Mouse (Mus musculus) Patski (cell line): ENCODE data around the gene Cstad. TPM values are rescaled to one million over a fixed set of nuclear protein-coding genes. Genes with fewer than 3 reads are reported as not detected.
A peak's percentile ranks its signal among the peaks of the same experiment; 100 is the strongest.

Source experiments
- ATAC-seq: fragments of 100-300 bp; one replicate; pipeline ENCODE4 v1.8.0; 2021
- CTCF ChIA-PET: fragments of 350-600 bp; sonication (Branson Sonifier 250); formaldehyde crosslinking; loops from one replicate; lab custom pipeline; 2022; ENCODE audit warnings: inconsistent platforms; lab: Charles Lee
- POLR2A ChIA-PET: fragments of 350-600 bp; sonication (Branson Sonifier 250); formaldehyde crosslinking; loops from one replicate; lab custom pipeline; 2022; ENCODE audit warnings: antibody characterized with exemption, inconsistent platforms; lab: Charles Lee
- DNase-seq: peaks from one replicate; pipeline ENCODE4 v3.0.0-alpha.2; 2011; ENCODE audit warnings: low read depth, low spot score
- H3K27me3 ChIP-seq: fragments of 371-371 bp; one replicate; pipeline ENCODE4 v1.5.1; 2021
- CTCF ChIP-seq: fragments of 100-300 bp; IDR thresholded peaks from one replicate; pipeline ENCODE4 v1.5.1; 2021
- in situ Hi-C: fragments of 300-500 bp; cut with MboI; formaldehyde crosslinking; loops from 3 replicates; pipeline ENCODE4 v1.11.1; 2018; ENCODE audit warnings: low pct_unique_long_range_greater_than_20kb, mixed read lengths
- polyA plus RNA-seq: library from polyadenylated mRNA; unstranded; gene quantifications from one replicate; pipeline ENCODE4 v1.2.3, GENCODE M21; 2021

The Cstad gene
- polyA plus RNA-seq, 1 experiment from 2014 or later: 2.3 TPM

DNA sequence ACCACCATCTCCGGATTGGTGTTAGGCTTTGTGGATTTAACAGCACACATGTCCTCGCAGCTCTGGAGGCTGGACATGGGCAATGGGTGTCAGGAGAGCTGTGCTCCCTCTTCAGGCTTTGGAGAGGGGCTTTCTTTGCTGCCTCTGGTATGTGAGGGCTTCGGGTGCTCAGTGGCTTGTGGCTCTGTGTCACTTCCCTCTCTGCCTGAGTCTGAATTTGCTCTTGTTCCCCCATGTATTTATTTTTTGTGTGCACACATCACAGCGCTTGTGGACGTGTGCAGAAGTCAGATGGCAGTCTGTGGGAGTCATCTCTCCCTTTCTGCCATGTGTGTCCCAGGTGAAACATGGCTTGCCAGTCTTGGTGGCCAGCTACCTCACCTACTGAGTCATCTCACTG is 60.9 kb downstream of the Cstad start:
- POLR2A ChIA-PET: interaction anchor here (1.0 to 1.6 kb wide), 3 partner anchors 51 to 87 kb away, joined by 3 to 6 read pairs (median 6); no protein-coding TSS in a partner anchor
- CTCF ChIA-PET: interaction anchor here (1.1 to 3.9 kb wide), 3 partner anchors 13 to 189 kb away, joined by 3 to 15 read pairs (median 3); no protein-coding TSS in a partner anchor
- no peaks in the 10 kb centered on the region for H3K27me3 ChIP-seq
- ATAC-seq (no peak), DNase-seq (no peak)
- no peak for TF ChIP-seq CTCF
- in situ Hi-C loops: no loop called here

GRCm38 (mm10) chr2:30656711-30657555 is 62.1 kb downstream of the Cstad start:
- POLR2A ChIA-PET: interaction anchor here (0.8 to 3.9 kb wide), 17 partner anchors 14 to 186 kb away, joined by 3 to 42 read pairs (median 6); partner anchors contain the start of genes Cstad and Ier5l
- no peaks in the 10 kb centered on the region for H3K27me3 ChIP-seq
- no peak for DNase-seq
- ATAC-seq: no peak
- CTCF ChIA-PET: interaction anchor here (1.1 to 3.9 kb wide), 7 partner anchors 8 to 190 kb away, joined by 3 to 15 read pairs (median 4); no protein-coding TSS in a partner anchor
- TF ChIP-seq CTCF: no peak
- in situ Hi-C loops: no loop called here

- no peak for TF ChIP-seq CTCF
- in situ Hi-C loops: no loop called here
- DNase-seq: peak; percentile 77
- ChIA-PET POLR2A (interaction anchor here (0.7 to 3.9 kb wide), 18 partner anchors 10 to 186 kb away, joined by 3 to 42 read pairs (median 4); partner anchors contain the start of genes Cstad and Ier5l), CTCF (interaction anchor here (1.2 to 3.9 kb wide), 5 partner anchors 9 to 62 kb away, joined by 3 to 15 read pairs (median 4); no protein-coding TSS in a partner anchor)
- ATAC-seq: peak; percentile 63
- H3K27me3 ChIP-seq: no peaks in the 10 kb centered on the region
These were observed 63.0 kb downstream of the Cstad start for GRCm38 (mm10) chr2:30657674-30658479.

DNA sequence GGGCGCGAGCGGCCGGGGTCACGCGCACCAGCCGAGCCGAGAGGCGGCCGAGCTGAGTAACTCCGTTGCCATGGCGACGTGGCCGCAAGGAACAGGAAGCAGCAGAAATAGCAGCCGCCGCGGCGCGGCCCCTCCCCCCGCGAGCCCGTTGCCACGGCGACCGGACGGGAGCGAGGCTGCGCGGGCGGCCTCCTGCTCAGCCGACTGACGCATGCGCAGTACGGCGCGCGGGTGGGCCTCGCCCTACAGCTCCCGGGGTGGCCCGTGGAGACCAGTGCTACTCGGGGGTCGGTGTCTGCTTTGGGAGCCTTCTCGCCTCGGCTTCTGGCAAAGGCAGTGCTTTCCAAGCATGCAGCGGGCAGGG is 63.6 kb downstream of the Cstad start:
- in situ Hi-C loops: no loop called here
- POLR2A ChIA-PET: interaction anchor here (0.9 to 3.9 kb wide), 13 partner anchors 10 to 185 kb away, joined by 3 to 42 read pairs (median 6); partner anchors contain the start of genes Cstad and Ier5l
- ATAC-seq (peak; percentile 71), DNase-seq (peak; percentile 92)
- CTCF ChIA-PET: interaction anchor here (1.4 to 3.9 kb wide), 3 partner anchors 44 to 59 kb away, joined by 4 to 15 read pairs (median 4); no protein-coding TSS in a partner anchor
- no peak for TF ChIP-seq CTCF
- H3K27me3 ChIP-seq: no peaks in the 10 kb centered on the region

Other genes starting within 250 kb of the Cstad start
- 102 TPM for gene Sh3glb2, start 235.7 kb upstream of the Cstad start, polyA plus RNA-seq
- gene Miga2, start 230.8 kb upstream of the Cstad start, polyA plus RNA-seq: 43.3 TPM
- gene Dolpp1, start 202.8 kb upstream of the Cstad start, polyA plus RNA-seq: 15.4 TPM
- 86.1 TPM for gene Crat, start 179.2 kb upstream of the Cstad start, polyA plus RNA-seq
- 165 TPM for gene Ptpa, start 179.0 kb upstream of the Cstad start, polyA plus RNA-seq
- gene Ier5l, start 120.8 kb upstream of the Cstad start, polyA plus RNA-seq: 70.7 TPM
- 9.9 TPM for gene 1700001O22Rik, start 208.6 kb downstream of the Cstad start, polyA plus RNA-seq
- gene Ntmt1, start 212.8 kb downstream of the Cstad start, polyA plus RNA-seq: 52.7 TPM
- gene Asb6, start 235.3 kb downstream of the Cstad start, polyA plus RNA-seq: 36.8 TPM
- 7.1 TPM for gene Prrx2, start 239.9 kb downstream of the Cstad start, polyA plus RNA-seq